Mouse (Mus musculus): Measurements from ENCODE around the gene Tymp.

The Tymp gene

DNA sequence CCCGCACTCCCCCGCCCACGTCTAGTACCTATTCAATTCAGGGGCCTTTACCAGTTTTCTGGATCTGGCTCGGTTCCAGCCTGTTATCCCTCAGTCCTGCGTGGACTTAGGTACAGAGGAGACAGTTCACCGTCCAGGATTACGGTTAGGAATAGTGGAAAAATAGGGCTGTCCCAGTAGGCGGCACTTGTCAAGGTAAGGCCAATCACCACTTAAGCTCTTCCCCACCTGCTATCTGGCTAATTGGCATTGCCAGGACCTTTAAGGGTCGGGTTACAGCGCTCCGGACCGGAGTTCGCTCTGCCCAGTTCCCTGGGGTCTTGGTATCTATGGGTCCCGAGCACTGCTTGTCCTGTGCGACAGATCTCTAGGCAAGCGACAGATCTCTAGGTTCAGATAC lies at the start of gene Tymp:
Gene Tymp, minus strand, starts transcription at position 83 of the 400 bp plus-strand sequence.
- DNase-seq, result no peak

GRCm38 (mm10) chr15:89425711-89426121 lies 48.9 kb upstream of the Tymp start, which contains the start of gene Cpt1b:
Gene Cpt1b, minus strand, starts transcription at chr15:89425863.
- no peak for DNase-seq

GRCm38 (mm10) chr15:89424621-89425020 lies 47.8 kb upstream of the Tymp start:
- no peak for DNase-seq

DNA sequence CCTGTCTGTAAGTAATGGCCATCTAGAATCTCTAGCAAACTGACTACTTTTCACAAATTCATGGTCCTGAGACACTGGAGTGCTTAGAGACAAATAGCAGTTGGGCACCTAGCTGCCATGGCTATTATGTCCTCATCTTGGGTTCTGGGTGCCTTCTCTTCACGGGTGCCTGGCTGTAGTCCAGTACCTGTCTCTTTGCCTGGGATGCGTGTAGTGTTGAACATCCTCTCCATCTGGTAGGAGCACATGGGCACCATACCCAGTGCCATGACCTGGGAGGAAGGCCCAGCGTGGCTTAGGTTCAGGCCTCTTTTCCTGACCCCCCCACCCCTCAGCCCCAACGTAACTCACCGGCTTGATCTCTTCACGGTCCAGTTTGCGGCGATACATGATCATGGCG lies 45.1 kb upstream of the Tymp start:
- no peak for DNase-seq

- no peak for DNase-seq
These were observed 38.4 kb upstream of the Tymp start for GRCm38 (mm10) chr15:89415282-89415681.

GRCm38 (mm10) chr15:89410118-89410517 lies 33.3 kb upstream of the Tymp start, which contains the start of gene Syce3:
Gene Syce3, minus strand, starts transcription at chr15:89410503.
- DNase-seq, result no peak

DNA sequence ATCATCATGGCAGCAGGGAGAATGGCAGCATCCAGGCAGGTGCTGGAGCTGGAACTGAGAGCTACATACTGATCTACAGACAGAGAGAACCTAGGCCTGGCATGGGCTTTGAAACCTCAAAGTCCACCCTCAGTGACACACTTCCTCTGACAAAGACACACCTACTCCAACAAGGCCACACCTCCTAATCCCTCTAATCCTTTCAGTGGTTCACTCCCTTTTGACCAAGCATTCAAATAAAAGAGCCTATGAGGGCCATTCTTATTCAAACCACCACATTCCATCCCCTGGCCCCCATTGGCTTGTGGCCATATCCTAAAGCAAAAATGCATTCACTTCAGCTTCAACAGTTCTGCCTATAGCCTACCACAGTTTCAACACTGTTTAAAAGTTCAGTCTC lies 29.9 kb upstream of the Tymp start:
- DNase-seq, result no peak

GRCm38 (mm10) chr15:89404831-89405623 lies 28.2 kb upstream of the Tymp start:
- no peak for DNase-seq

- no peak for DNase-seq
These were observed 25.6 kb upstream of the Tymp start for GRCm38 (mm10) chr15:89402471-89402870.

DNA sequence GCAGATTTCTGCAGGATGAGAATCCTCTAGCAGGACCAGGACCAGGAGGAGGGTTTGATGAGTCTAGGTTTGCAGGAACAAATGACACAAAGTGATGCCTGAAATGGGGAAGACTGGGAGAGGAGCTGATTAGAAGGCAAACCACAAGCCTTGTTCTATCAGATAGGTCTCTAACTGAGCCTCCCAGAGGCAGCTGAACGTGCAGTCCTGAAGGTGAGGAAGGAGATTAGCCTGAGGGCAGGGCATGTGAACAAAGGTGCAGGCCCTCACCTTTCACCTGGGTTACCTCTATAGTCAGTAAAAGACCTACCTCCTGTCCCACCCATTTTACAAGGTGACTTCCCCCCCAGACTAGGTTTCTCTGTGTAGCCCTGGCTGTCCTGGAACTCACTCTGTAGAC lies 22.9 kb upstream of the Tymp start:
- DNase-seq, result no peak

DNA sequence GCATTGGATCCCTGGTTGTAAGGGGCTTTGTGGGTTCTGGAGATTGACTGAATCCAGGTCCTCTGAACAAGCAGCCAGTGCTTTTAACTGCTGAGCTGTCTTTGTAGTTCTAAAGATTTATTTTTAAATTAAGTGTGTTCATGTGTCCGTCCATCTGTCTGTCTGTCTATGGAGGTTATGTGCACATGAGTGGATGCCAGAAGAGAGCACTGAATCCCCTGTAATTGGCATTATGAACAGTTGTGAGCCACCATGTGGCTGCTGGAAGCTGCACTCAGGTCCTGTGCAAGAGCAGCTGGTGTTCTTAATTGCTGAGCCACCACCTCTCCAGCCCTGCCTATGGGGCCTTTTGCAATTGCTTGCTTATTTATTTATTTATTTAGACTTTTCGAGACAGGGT lies 21.3 kb upstream of the Tymp start:
- DNase-seq, result no peak

DNA sequence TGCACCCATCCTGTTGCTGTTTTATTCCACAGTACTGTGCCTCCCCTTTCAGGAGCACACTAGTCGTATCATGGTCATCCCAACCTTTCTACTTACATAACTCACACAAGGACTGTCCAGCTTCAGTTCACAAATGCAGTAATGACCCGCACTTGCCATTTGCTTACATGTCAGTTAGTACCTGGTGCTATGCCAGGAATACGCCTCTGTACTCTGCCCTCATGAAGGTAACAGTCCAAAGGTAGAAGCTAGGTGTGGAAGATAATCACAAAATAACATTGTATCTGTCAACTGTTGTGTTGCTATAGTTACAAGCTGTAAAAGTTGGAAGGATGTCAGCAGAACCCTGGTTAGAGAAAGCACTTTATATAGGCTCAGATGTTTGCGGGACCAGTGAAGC lies 20.0 kb upstream of the Tymp start:
- DNase-seq, result no peak

DNA sequence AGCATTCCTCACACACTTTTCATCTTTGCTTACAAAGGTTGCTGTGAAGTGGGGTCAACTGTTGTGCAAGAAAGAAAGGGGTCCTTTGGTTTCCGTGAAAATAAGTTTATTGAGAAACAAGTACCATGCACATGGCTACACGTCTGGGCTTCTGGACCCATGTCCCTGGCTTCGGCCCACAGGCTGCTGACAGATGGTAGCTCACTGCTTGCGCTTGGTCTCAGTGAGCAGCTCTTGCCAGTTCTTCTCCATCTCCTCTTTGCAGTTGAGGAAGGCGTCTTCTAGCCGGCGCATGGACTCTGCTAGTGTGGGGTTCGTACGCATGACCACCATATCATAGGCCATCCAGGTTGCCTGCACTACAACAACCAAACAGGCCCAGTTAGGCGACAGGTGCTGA lies 13.2 kb upstream of the Tymp start:
- DNase-seq, result no peak

DNA sequence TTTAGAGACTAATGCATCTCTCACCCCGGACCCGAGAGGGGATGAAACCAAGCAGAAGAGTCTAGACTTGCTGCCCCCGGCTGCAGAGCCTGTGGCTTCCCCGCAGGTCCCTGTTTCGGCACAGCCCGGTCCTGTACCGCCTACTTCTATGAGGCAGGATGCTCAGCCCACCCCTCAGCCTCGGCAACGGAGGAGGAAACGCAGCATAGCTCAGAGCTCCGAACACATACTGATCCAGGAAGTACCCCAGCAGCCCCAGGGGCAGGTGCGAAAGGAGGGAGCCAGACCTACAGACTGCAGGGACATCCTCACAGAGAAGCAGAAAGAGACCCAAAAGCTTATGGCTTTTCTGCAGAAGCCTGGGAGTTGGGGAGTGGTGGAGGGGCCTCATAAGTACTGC lies 10.3 kb upstream of the Tymp start:
- DNase-seq, result no peak

- DNase-seq, result no peak
These were observed 7.8 kb upstream of the Tymp start, which contains the start of gene Klhdc7b for GRCm38 (mm10) chr15:89384617-89385016. Gene Klhdc7b, plus strand, starts transcription at chr15:89384917.

DNA sequence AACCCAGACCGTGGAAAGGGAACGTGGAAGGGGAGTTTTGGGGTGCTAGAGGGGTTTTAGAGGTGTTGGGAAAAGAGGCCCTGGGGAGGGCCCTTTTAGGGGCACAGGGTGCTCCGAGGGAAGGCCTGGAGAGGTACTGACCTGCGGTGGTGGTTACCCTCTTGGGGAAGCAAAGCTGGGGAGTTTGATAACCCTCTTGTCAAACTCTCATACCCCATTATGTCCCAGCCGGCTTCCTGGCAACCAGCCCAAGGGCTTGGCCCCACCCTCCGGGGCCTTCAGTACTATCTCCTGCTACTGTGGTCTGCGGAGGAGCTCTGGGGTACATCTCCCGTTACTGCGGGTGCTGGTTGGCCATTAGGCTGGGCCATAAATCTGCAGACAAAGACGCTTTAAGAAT lies 2.6 kb upstream of the Tymp start:
- peak; percentile 28 for DNase-seq

- peak; percentile 48 for DNase-seq
These were observed 2.1 kb upstream of the Tymp start, which contains the start of gene Odf3b for GRCm38 (mm10) chr15:89378831-89379401. Gene Odf3b, minus strand, starts transcription at chr15:89379282.

DNA sequence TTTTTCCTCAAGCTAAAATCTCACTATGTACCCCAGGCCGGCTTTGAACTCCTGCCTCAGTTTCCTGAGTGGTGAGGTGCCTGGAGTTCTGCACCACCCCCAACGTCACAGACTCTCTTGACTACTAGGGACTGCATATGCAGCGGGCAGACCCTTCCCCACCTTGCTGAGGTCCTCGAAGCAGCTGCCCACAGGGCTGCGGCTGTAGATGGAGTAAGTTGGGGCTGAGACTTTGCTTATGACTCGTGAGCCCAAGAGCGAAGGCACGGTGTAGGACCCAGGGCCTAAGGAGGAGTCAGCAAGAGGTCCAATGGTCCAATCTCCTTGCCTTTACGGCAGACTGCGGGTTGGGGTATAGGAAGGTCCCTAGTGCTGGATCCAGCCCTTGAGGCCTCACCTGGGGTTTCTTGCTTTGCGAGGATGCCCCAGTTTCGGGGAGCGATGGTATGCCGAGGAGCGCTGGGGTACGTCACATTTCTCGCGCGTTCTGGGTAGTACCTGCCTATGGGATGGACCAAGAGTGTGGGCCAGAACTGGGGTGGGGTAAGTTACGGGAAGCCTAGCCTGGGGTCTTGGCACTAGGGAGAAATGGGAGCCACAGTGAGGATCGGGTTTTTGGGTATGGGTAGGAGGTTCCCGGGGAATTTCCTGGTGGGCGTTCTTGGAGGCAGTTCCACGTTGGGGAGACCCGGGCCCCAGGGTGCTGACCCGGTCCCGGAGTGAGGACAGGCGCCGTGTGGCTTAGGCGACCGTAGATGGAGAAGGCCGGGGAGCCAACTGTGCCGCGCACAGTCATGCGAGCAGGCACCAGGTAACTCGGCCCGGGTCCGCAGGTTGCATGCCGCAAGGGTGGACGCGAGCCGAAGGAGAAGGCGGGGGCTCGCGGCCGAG lies 1.3 kb upstream of the Tymp start:
- DNase-seq, result no peak

GRCm38 (mm10) chr15:89377362-89377761 lies 523 bp upstream of the Tymp start:
- DNase-seq, result no peak

- no peak for DNase-seq
These were observed 799 bp downstream of the Tymp start for GRCm38 (mm10) chr15:89376040-89376439.

DNA sequence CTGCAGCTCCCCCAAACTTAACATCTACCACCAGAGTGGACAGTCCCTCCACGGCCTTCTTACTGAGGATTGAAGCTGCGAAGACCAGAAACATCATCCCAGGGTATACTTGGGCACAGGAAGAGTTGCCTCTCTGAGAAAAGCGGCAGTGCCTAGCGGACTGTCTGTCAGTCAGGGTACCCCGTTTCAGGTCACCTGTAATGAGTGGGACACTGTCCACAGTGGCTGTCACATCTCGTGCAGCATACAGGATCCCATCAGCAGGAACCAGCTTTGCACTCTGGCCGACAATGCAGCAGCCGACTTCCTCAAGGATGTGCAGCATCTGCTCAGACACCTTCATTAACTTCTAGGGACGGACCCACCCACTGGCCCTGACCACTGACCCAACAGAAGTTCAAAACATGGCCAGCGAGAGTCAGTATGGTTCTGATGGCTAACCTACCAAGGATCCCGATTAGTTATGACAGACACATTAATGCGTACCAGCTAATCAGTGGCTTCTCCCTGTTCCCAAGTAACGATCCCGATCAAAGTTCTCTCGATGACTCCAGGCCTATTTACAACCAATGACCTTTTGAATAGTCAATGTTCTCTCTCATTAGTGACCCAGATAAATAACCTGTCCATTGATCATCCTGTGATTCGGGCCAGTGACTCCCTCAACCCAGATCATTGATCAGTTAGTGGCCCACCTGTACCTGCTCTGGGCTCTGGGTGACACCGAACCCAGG lies 1.9 kb downstream of the Tymp start:
- no peak for DNase-seq

GRCm38 (mm10) chr15:89374340-89374739 lies 2.5 kb downstream of the Tymp start:
- DNase-seq, result no peak

All from lung, postnatal 14 days (tissue).